Mouse (Mus musculus): ENCODE measurements at regions not wholly inside any gene's neighbourhood (a gene's known extent, or its start where the extent isn't known, plus 50 kb on each side); places are given as distances from the start of the nearest gene placed in this dataset.

DNA sequence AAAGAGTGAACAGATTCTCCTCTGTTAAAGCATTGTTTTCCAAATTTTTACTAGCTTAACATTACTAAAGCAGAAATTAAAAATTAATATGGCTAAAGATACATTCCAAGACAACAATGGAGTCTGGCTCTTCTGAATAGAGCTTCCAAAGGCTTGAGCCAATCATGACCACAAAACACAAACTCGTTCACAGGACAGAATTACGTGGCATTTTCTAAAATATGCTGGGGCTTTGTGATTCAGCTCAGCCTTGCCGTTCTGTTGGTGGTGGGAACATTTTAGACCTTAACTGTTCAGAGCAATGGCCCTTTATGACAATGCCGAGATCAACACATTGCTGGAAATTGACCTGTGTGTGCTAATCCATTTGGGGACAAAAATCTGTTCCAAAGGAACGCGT lies 318.7 kb downstream of the Setd4 start:
- TF ChIP-seq POLR2A (IDR thresholded peaks at IDR 0.05; ENCODE audit: control insufficient read depth, extremely low read depth, insufficient read depth, low read length, poor library complexity) (no peak), CTCF (IDR thresholded peaks at IDR 0.05; ENCODE audit: borderline replicate concordance, control insufficient read depth, extremely low read depth, insufficient read depth, low read length, poor library complexity) (no peak)
